Mouse (Mus musculus) B cell, adult 62 days (primary cell): Measurements from ENCODE around the gene Gm13277. TPM values are rescaled to one million over a fixed set of nuclear protein-coding genes. Genes with fewer than 3 reads are reported as not detected.

Experiments
- total RNA-seq: library from RNA; stranded (reverse); gene quantifications from 4 replicates; pipeline ENCODE4 v1.2.4, GENCODE M21; 2023

The Gm13277 gene
- total RNA-seq: not detected in 4 replicates

DNA sequence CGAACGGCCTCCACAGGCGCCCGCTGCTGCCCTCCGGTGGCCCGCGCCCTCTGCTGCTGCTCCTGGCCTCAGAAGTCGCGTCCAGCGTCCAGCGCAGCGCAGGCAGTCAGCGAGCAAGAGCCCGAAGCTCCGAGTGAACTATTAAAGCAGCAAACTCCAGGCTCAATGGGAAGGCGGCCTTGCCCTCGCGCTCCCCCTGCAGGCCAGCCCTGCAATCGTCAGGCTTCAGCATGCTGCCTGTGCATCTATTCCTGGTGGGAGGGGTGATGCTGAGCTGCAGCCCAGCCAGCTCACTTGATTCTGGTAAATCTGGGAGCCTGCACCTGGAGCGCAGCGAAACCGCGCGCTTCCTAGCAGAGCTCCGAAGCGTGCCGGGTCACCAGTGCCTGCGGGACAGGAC lies at the start of gene Gm13277:
Gm13277 (plus strand) TSS at position 231 of the 400 bp plus-strand sequence.

GRCm38 (mm10) chr4:88754818-88755340 lies 33.6 kb upstream of the Gm13277 start, which contains the start of gene Gm13271:
Gene Gm13271 (plus strand): TSS chr4:88754868.

GRCm38 (mm10) chr4:88759610-88760268 lies 28.7 kb upstream of the Gm13277 start, which contains the start of gene Gm13283:
Gene Gm13283 (plus strand): TSS chr4:88760119.

GRCm38 (mm10) chr4:88773534-88773933 lies 14.9 kb upstream of the Gm13277 start, which contains the start of gene Gm13290:
Gene Gm13290 (plus strand): TSS chr4:88773834.

GRCm38 (mm10) chr4:88776622-88777021 lies 11.8 kb upstream of the Gm13277 start, which contains the start of gene Gm13289:
Gene Gm13289 (plus strand): TSS chr4:88776922.

GRCm38 (mm10) chr4:88779550-88779949 lies 8.9 kb upstream of the Gm13277 start, which contains the start of gene Gm13272:
Gene Gm13272 (plus strand): TSS chr4:88779850.

GRCm38 (mm10) chr4:88781831-88782230 lies 6.6 kb upstream of the Gm13277 start, which contains the start of gene Ifnz:
Gene Ifnz (plus strand): TSS chr4:88782131.

GRCm38 (mm10) chr4:88785409-88785808 lies 3.0 kb upstream of the Gm13277 start, which contains the start of gene Gm13276:
Gene Gm13276 (plus strand): TSS chr4:88785709.

GRCm38 (mm10) chr4:88791250-88791649 lies 2.8 kb downstream of the Gm13277 start, which contains the start of gene Gm13278:
Gene Gm13278 (plus strand): TSS chr4:88791550.

DNA sequence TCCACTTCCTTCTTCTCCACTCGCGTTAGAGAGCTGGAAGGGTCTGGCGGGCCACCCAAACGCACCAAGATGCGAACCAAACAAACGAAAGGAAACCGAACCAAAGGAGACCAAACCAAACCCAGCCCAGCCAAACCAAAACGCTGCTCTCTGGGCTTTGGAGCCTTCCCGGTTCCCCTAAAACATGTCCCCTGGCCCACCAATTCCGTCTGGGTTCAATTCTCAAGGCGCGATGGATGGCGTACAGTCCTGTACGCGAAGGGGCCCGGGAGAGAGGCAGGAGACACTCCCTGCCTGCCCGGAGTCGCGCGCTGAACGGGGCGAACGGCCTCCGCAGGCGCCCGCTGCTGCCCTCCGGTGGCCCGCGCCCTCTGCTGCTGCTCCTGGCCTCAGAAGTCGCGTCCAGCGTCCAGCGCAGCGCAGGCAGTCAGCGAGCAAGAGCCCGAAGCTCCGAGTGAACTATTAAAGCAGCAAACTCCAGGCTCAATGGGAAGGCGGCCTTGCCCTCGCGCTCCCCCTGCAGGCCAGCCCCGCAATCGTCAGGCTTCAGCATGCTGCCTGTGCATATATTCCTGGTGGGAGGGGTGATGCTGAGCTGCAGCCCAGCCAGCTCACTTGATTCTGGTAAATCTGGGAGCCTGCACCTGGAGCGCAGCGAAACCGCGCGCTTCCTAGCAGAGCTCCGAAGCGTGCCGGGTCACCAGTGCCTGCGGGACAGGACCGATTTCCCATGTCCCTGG lies 5.7 kb downstream of the Gm13277 start, which contains the start of gene Gm13275:
Gm13275 (plus strand) TSS at position 552 of the 740 bp plus-strand sequence.

GRCm38 (mm10) chr4:88797097-88797496 lies 8.7 kb downstream of the Gm13277 start, which contains the start of gene Gm13279:
Gene Gm13279 (plus strand): TSS chr4:88797397.

GRCm38 (mm10) chr4:88799365-88799764 lies 10.9 kb downstream of the Gm13277 start, which contains the start of gene Gm13285:
Gene Gm13285 (plus strand): TSS chr4:88799665.

DNA sequence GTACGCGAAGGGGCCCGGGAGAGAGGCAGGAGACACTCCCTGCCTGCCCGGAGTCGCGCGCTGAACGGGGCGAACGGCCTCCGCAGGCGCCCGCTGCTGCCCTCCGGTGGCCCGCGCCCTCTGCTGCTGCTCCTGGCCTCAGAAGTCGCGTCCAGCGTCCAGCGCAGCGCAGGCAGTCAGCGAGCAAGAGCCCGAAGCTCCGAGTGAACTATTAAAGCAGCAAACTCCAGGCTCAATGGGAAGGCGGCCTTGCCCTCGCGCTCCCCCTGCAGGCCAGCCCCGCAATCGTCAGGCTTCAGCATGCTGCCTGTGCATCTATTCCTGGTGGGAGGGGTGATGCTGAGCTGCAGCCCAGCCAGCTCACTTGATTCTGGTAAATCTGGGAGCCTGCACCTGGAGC lies 14.5 kb downstream of the Gm13277 start, which contains the start of gene Gm13287:
Gm13287 (plus strand) TSS at position 301 of the 400 bp plus-strand sequence.

DNA sequence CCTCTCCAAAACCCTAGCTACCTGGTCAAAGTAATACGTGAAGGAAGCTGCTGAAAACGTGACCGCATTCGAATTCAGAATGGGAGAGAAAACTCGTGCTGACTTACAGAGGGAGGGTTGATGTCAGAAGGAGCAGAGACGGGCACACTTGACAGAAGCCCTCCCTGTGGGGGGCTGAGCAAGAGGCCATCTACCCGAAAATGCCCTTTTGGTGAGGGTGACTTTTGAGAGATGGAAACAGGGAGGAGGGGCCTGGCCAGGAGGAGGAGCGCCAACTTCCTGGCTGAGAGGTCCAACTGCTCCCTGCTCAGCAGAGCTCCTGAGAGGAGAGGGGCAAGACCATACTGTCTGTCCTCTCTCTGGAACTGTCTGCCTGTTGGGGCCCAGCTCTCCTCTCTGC lies 16.8 kb downstream of the Gm13277 start, which contains the start of gene Gm13288:
Gm13288 (plus strand) TSS at position 301 of the 400 bp plus-strand sequence.

DNA sequence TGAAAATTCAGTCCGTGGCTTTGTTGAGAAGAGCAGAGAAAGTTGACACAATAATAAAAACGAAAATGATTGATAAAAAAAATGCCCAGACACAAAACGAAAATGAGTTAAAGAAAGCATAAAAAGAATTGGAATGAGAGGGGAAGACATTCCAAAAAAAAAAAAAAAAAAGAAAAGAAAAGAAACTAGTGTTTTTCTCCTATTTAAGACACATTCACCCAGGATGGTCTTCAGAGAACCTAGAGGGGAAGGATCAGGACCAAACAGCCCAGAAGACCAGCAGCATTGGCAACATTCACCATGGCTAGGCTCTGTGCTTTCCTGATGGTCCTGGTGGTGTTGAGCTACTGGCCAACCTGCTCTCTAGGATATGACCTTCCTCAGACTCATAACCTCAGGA lies 27.5 kb downstream of the Gm13277 start, which contains the start of gene Ifna7:
Ifna7 (plus strand) TSS at position 301 of the 400 bp plus-strand sequence.

DNA sequence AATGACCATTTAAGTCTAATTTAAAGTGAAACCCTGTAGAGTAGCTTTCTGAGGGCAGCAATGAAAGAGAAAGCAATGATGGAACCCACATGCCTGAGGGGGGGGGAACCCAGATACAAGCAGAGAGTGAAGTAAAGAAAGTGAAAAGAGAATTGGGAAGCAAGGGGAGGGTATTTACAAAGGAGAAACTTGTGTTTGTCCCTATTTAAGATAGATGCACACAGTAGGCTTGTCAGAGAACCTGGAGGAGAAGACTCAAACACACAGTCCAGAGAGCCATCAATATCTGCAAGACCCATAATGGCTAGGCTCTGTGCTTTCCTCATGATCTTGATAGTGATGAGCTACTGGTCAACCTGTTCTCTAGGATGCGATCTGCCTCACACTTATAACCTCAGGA lies 31.2 kb downstream of the Gm13277 start, which contains the start of gene Ifna11:
Ifna11 (plus strand) TSS at position 301 of the 400 bp plus-strand sequence.

DNA sequence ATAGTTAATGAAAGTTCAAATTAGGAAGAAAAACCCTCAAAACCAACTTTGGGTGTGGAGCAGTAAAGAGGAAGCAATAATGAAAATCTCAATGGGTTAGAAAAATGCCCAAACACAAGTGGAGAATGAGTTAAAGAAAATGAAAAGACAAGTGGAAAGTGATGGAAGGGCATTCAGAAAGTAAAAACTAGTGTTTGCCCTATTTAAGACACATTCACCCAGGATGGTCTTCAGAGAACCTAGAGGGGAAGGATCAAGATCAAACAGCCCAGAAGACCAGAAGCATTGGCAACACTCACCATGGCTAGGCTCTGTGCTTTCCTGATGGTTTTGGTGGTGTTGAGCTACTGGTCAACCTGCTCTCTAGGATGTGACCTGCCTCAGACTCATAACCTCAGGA lies 38.7 kb downstream of the Gm13277 start, which contains the start of gene Ifna6:
Ifna6 (plus strand) TSS at position 301 of the 400 bp plus-strand sequence.

GRCm38 (mm10) chr4:88835225-88835624 lies 46.8 kb downstream of the Gm13277 start, which contains the start of gene Ifna5:
Gene Ifna5 (plus strand): TSS chr4:88835525.

